Mouse (Mus musculus): ENCODE measurements at regions not wholly inside any gene's neighbourhood (a gene's known extent, or its start where the extent isn't known, plus 50 kb on each side); places are given as distances from the start of the nearest gene placed in this dataset.

- WGBS = 70% methylated on average over 1 of the region's 1 CpGs
- no peaks in the 10 kb centered on the region for H3K36me3 ChIP-seq
These were observed 349.4 kb upstream of the Auts2 start for GRCm38 (mm10) chr5:132892591-132892990.

GRCm38 (mm10) chr5:132884130-132884529, 341.0 kb upstream of the Auts2 start:
- 53% methylated on average over 2 of the region's 2 CpGs for whole genome bisulfite sequencing
- Histone ChIP-seq H3K36me3 (no peaks in the 10 kb centered on the region), H3K27ac (no peak overlapping the region), H3K27me3 (replicated peaks) (no peaks in the 10 kb centered on the region), H3K4me2 (no peak overlapping the region), H3K9ac (no peak overlapping the region), H3K4me1 (no peaks in the 10 kb centered on the region), H3K9me3 (no peaks in the 10 kb centered on the region), H3K4me3 (replicated peaks) (no peak overlapping the region)
- ATAC-seq (ENCODE audit: insufficient read depth, low FRiP score, low read depth) = no peak

More at GRCm38 (mm10) chr5:132892591-132892990, 349.4 kb upstream of the Auts2 start:
- H3K27ac ChIP-seq = no peak overlapping the region
- H3K4me3 ChIP-seq (replicated peaks) = no peak overlapping the region
- H3K9ac ChIP-seq = no peak overlapping the region
- no peak overlapping the region for H3K4me2 ChIP-seq
- ATAC-seq (ENCODE audit: insufficient read depth, low FRiP score, low read depth) = no peak
- H3K4me1 ChIP-seq = no peaks in the 10 kb centered on the region
- H3K9me3 ChIP-seq = no peaks in the 10 kb centered on the region
- H3K27me3 ChIP-seq (replicated peaks) = no peaks in the 10 kb centered on the region

- Histone ChIP-seq H3K27me3 (replicated peaks) (no peaks in the 10 kb centered on the region), H3K27ac (no peak overlapping the region), H3K9ac (no peak overlapping the region), H3K4me3 (replicated peaks) (no peak overlapping the region), H3K4me2 (no peak overlapping the region), H3K4me1 (no peaks in the 10 kb centered on the region), H3K9me3 (no peaks in the 10 kb centered on the region), H3K36me3 (no peaks in the 10 kb centered on the region)
- WGBS = 50% methylated on average over 3 of the region's 3 CpGs
- no peak for ATAC-seq (ENCODE audit: insufficient read depth, low FRiP score, low read depth)
These were observed 339.1 kb upstream of the Auts2 start for GRCm38 (mm10) chr5:132882291-132882690.

- 88% methylated on average over 3 of the region's 3 CpGs for WGBS
- no peak overlapping the region for H3K4me2 ChIP-seq
- H3K27me3 ChIP-seq (replicated peaks) = no peaks in the 10 kb centered on the region
- H3K36me3 ChIP-seq = no peaks in the 10 kb centered on the region
- no peak overlapping the region for H3K9ac ChIP-seq
- no peaks in the 10 kb centered on the region for H3K4me1 ChIP-seq
- H3K27ac ChIP-seq = no peak overlapping the region
- no peaks in the 10 kb centered on the region for H3K9me3 ChIP-seq
- H3K4me3 ChIP-seq (replicated peaks) = no peak overlapping the region
- ATAC-seq (ENCODE audit: insufficient read depth, low FRiP score, low read depth) = no peak
These were observed 338.0 kb upstream of the Auts2 start for GRCm38 (mm10) chr5:132881170-132881569.

- Histone ChIP-seq H3K36me3 (no peaks in the 10 kb centered on the region), H3K9ac (no peak overlapping the region), H3K27me3 (replicated peaks) (no peaks in the 10 kb centered on the region), H3K9me3 (no peaks in the 10 kb centered on the region), H3K4me3 (replicated peaks) (no peak overlapping the region), H3K4me2 (no peak overlapping the region), H3K4me1 (no peaks in the 10 kb centered on the region), H3K27ac (no peak overlapping the region)
- no peak for ATAC-seq (ENCODE audit: insufficient read depth, low FRiP score, low read depth)
- 54% methylated on average over 6 of the region's 6 CpGs for WGBS
These were observed 333.2 kb upstream of the Auts2 start for GRCm38 (mm10) chr5:132876336-132876840.

GRCm38 (mm10) chr5:132858846-132859510, 315.8 kb upstream of the Auts2 start:
- no peak overlapping the region for H3K9ac ChIP-seq
- no peak overlapping the region for H3K4me2 ChIP-seq
- no peak overlapping the region for H3K27ac ChIP-seq
- H3K4me3 ChIP-seq (replicated peaks) = no peak overlapping the region
- H3K9me3 ChIP-seq = no peaks in the 10 kb centered on the region
- H3K4me1 ChIP-seq = no peaks in the 10 kb centered on the region
- H3K27me3 ChIP-seq (replicated peaks) = no peaks in the 10 kb centered on the region
- ATAC-seq (ENCODE audit: insufficient read depth, low FRiP score, low read depth) = no peak
- H3K36me3 ChIP-seq = no peaks in the 10 kb centered on the region
- WGBS = 59% methylated on average over 5 of the region's 5 CpGs

GRCm38 (mm10) chr5:132855619-132856510, 312.7 kb upstream of the Auts2 start:
- ATAC-seq (ENCODE audit: insufficient read depth, low FRiP score, low read depth) = no peak
- Histone ChIP-seq H3K4me3 (replicated peaks) (no peak overlapping the region), H3K27ac (no peak overlapping the region), H3K27me3 (replicated peaks) (no peaks in the 10 kb centered on the region), H3K4me1 (no peaks in the 10 kb centered on the region), H3K9me3 (no peaks in the 10 kb centered on the region), H3K4me2 (no peak overlapping the region), H3K36me3 (no peaks in the 10 kb centered on the region), H3K9ac (no peak overlapping the region)
- WGBS = 59% methylated on average over 4 of the region's 4 CpGs

- Histone ChIP-seq H3K9me3 (no peaks in the 10 kb centered on the region), H3K4me3 (replicated peaks) (no peak overlapping the region), H3K36me3 (no peaks in the 10 kb centered on the region), H3K4me2 (no peak overlapping the region), H3K4me1 (no peaks in the 10 kb centered on the region), H3K9ac (no peak overlapping the region), H3K27me3 (replicated peaks) (no peaks in the 10 kb centered on the region), H3K27ac (no peak overlapping the region)
- WGBS = 70% methylated on average over 6 of the region's 6 CpGs
- ATAC-seq (ENCODE audit: insufficient read depth, low FRiP score, low read depth) = no peak
These were observed 307.6 kb upstream of the Auts2 start for GRCm38 (mm10) chr5:132850770-132851169.

- H3K4me1 ChIP-seq = no peaks in the 10 kb centered on the region
- no peaks in the 10 kb centered on the region for H3K9me3 ChIP-seq
- no peak overlapping the region for H3K9ac ChIP-seq
- H3K4me2 ChIP-seq = no peak overlapping the region
- H3K27ac ChIP-seq = no peak overlapping the region
- H3K27me3 ChIP-seq (replicated peaks) = no peaks in the 10 kb centered on the region
- no peak overlapping the region for H3K4me3 ChIP-seq (replicated peaks)
- no peaks in the 10 kb centered on the region for H3K36me3 ChIP-seq
- 60% methylated on average over 3 of the region's 3 CpGs for WGBS
- no peak for ATAC-seq (ENCODE audit: insufficient read depth, low FRiP score, low read depth)
These were observed 304.9 kb upstream of the Auts2 start for GRCm38 (mm10) chr5:132848086-132848485.

GRCm38 (mm10) chr5:132843284-132843683, 300.1 kb upstream of the Auts2 start:
- Histone ChIP-seq H3K4me2 (no peak overlapping the region), H3K4me1 (no peaks in the 10 kb centered on the region), H3K27ac (no peak overlapping the region), H3K27me3 (replicated peaks) (no peaks in the 10 kb centered on the region), H3K9ac (no peak overlapping the region), H3K36me3 (no peaks in the 10 kb centered on the region), H3K9me3 (no peaks in the 10 kb centered on the region), H3K4me3 (replicated peaks) (no peak overlapping the region)
- no peak for ATAC-seq (ENCODE audit: insufficient read depth, low FRiP score, low read depth)
- 48% methylated on average over 3 of the region's 3 CpGs for WGBS

GRCm38 (mm10) chr5:132841794-132842193, 298.6 kb upstream of the Auts2 start:
- no peaks in the 10 kb centered on the region for H3K36me3 ChIP-seq
- no peak overlapping the region for H3K4me3 ChIP-seq (replicated peaks)
- WGBS = 85% methylated on average over 3 of the region's 3 CpGs
- H3K27me3 ChIP-seq (replicated peaks) = no peaks in the 10 kb centered on the region
- no peak for ATAC-seq (ENCODE audit: insufficient read depth, low FRiP score, low read depth)
- no peak overlapping the region for H3K4me2 ChIP-seq
- no peak overlapping the region for H3K9ac ChIP-seq
- H3K4me1 ChIP-seq = no peaks in the 10 kb centered on the region
- no peaks in the 10 kb centered on the region for H3K9me3 ChIP-seq
- no peak overlapping the region for H3K27ac ChIP-seq

- ATAC-seq (ENCODE audit: insufficient read depth, low FRiP score, low read depth) = no peak
- Histone ChIP-seq H3K9ac (no peak overlapping the region), H3K27ac (no peak overlapping the region), H3K4me3 (replicated peaks) (no peak overlapping the region), H3K9me3 (no peaks in the 10 kb centered on the region), H3K27me3 (replicated peaks) (no peaks in the 10 kb centered on the region), H3K4me1 (no peaks in the 10 kb centered on the region), H3K4me2 (no peak overlapping the region), H3K36me3 (no peaks in the 10 kb centered on the region)
- 28% methylated on average over 2 of the region's 2 CpGs for WGBS
These were observed 294.3 kb upstream of the Auts2 start for GRCm38 (mm10) chr5:132837420-132837819.

Data from stomach, embryonic 15.5 days (tissue).